Mouse (Mus musculus) cerebellum, adult 18-20 months (tissue): ENCODE data around the gene Pmpcb.
"Not testable (repeated sequence)": the region's sequence is repeated elsewhere in the genome, so short reads cannot be mapped to it uniquely, and the experiment has no call there.

Experiments
- DNase-seq, 2 experiments: peaks; one replicate each; pipeline ENCODE4 v3.0.0; 2021

The Pmpcb gene

GRCm38 (mm10) chr5:21736956-21737585 is at the start of gene Pmpcb:
TSS of gene Pmpcb (plus strand) at chr5:21737141.
- DNase-seq = peak; percentile 86 to 92

GRCm38 (mm10) chr5:21692230-21692629 is 44.7 kb upstream of the Pmpcb start:
- DNase-seq = no peak

GRCm38 (mm10) chr5:21693372-21693870 is 43.5 kb upstream of the Pmpcb start:
- no peak for DNase-seq

- no peak for DNase-seq
Observed at GRCm38 (mm10) chr5:21694854-21695490, 42.0 kb upstream of the Pmpcb start.

GRCm38 (mm10) chr5:21699555-21699954 is 37.4 kb upstream of the Pmpcb start:
- DNase-seq = not testable (repeated sequence)

- DNase-seq = peak in 1 of 2 experiments; percentile 21
Observed at GRCm38 (mm10) chr5:21700272-21700821, 36.6 kb upstream of the Pmpcb start.

- DNase-seq = no peak
Observed at GRCm38 (mm10) chr5:21700934-21701333, 36.0 kb upstream of the Pmpcb start.

- peak; percentile 99 for DNase-seq
Observed at GRCm38 (mm10) chr5:21701351-21702008, 35.5 kb upstream of the Pmpcb start, which contains the start of gene Napepld. TSS of gene Napepld (minus strand) at chr5:21701396.

- DNase-seq = no peak
Observed at GRCm38 (mm10) chr5:21702009-21702364, 35.0 kb upstream of the Pmpcb start.

GRCm38 (mm10) chr5:21702873-21703475 is 34.0 kb upstream of the Pmpcb start:
- no peak for DNase-seq

- DNase-seq = no peak
Observed at GRCm38 (mm10) chr5:21703708-21704107, 33.2 kb upstream of the Pmpcb start.

GRCm38 (mm10) chr5:21706546-21706945 is 30.4 kb upstream of the Pmpcb start:
- no peak for DNase-seq

- not testable (repeated sequence) for DNase-seq
Observed at GRCm38 (mm10) chr5:21708011-21708410, 28.9 kb upstream of the Pmpcb start.

GRCm38 (mm10) chr5:21712127-21712715 is 24.7 kb upstream of the Pmpcb start:
- DNase-seq = no peak

GRCm38 (mm10) chr5:21714447-21714846 is 22.5 kb upstream of the Pmpcb start:
- DNase-seq = no peak

GRCm38 (mm10) chr5:21717165-21717715 is 19.7 kb upstream of the Pmpcb start:
- DNase-seq = no peak

GRCm38 (mm10) chr5:21718546-21718945 is 18.4 kb upstream of the Pmpcb start:
- DNase-seq = no peak

GRCm38 (mm10) chr5:21719209-21719608 is 17.7 kb upstream of the Pmpcb start:
- no peak for DNase-seq

- no peak for DNase-seq
Observed at GRCm38 (mm10) chr5:21724427-21724826, 12.5 kb upstream of the Pmpcb start.

GRCm38 (mm10) chr5:21724872-21725271 is 12.1 kb upstream of the Pmpcb start:
- DNase-seq = no peak

GRCm38 (mm10) chr5:21729107-21729506 is 7.8 kb upstream of the Pmpcb start:
- DNase-seq = no peak

GRCm38 (mm10) chr5:21732177-21732911 is 4.6 kb upstream of the Pmpcb start:
- DNase-seq = no peak
